Mouse (Mus musculus): ENCODE measurements around the gene Tshz2. TPM values are rescaled to one million over a fixed set of nuclear protein-coding genes. Genes with fewer than 3 reads are reported as not detected.
A peak's percentile ranks its signal among the peaks of the same experiment; 100 is the strongest.

Gene Tshz2
- polyA plus RNA-seq, 1 experiment from 2014 or later, result 2.3 TPM

- Histone ChIP-seq H3K36me3 (replicated peaks; ENCODE audit: control insufficient read depth, insufficient read depth, low read depth, low read length) (no peaks in the 10 kb centered on the region), H3K9me3 (replicated peaks; ENCODE audit: control insufficient read depth, low read length) (no peaks in the 10 kb centered on the region), H3K27ac (replicated peaks; ENCODE audit: low read depth, low read length) (no peak overlapping the region), H3K4me2 (ENCODE audit: low read depth, low read length) (no peak overlapping the region), H3K4me1 (ENCODE audit: control insufficient read depth, insufficient read depth, low read length) (no peaks in the 10 kb centered on the region), H3K27me3 (ENCODE audit: control insufficient read depth, insufficient read depth, low read length) (no peaks in the 10 kb centered on the region), H3K4me3 (ENCODE audit: low read depth, low read length) (no peak overlapping the region), H3K9ac (replicated peaks; ENCODE audit: low read length) (no peak overlapping the region)
- no peak for ATAC-seq (replicated peaks; ENCODE audit: insufficient number of reproducible peaks, low FRiP score, low TSS enrichment, low read depth)
- no peak for DNase-seq (ENCODE audit: low spot score)
- WGBS, result 89% methylated on average over 14 of the region's 14 CpGs
Observed at GRCm38 (mm10) chr2:170058774-170059173, 426.0 kb downstream of the Tshz2 start.

- no peaks in the 10 kb centered on the region for H3K36me3 ChIP-seq (replicated peaks; ENCODE audit: control insufficient read depth, insufficient read depth, low read depth, low read length)
- H3K9ac ChIP-seq (replicated peaks; ENCODE audit: low read length), result no peak overlapping the region
- DNase-seq (ENCODE audit: low spot score) (peak; percentile 17), ATAC-seq (replicated peaks; ENCODE audit: insufficient number of reproducible peaks, low FRiP score, low TSS enrichment, low read depth) (no peak)
- H3K4me2 ChIP-seq (ENCODE audit: low read depth, low read length), result no peak overlapping the region
- H3K4me3 ChIP-seq (ENCODE audit: low read depth, low read length), result no peak overlapping the region
- H3K27me3 ChIP-seq (ENCODE audit: control insufficient read depth, insufficient read depth, low read length), result no peaks in the 10 kb centered on the region
- no peaks in the 10 kb centered on the region for H3K9me3 ChIP-seq (replicated peaks; ENCODE audit: control insufficient read depth, low read length)
- 63% methylated on average over 4 of the region's 4 CpGs for WGBS
- H3K27ac ChIP-seq (replicated peaks; ENCODE audit: low read depth, low read length), result no peak overlapping the region
- H3K4me1 ChIP-seq (ENCODE audit: control insufficient read depth, insufficient read depth, low read length), result no peaks in the 10 kb centered on the region
Observed at GRCm38 (mm10) chr2:170060066-170060465, 427.3 kb downstream of the Tshz2 start.

DNA sequence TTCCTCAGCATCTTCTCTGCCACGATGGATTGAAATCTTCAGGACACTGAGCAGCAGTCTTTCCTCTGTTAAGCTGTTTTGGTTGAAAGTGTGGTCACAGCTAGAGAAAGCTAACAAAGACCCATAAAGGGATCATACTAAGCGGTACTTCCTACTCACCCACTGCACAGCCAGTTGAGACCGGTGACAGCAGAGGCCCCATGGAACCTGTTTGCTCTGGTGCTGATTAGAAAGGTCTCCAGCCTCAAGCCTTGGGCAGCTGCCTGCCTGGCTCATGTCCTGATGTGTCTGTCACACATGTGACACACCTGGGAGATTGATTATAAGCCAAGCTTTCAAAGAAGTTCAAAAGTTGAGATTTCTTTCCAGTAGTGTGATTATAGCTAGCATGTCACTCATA, 429.6 kb downstream of the Tshz2 start:
- DNase-seq (ENCODE audit: low spot score), result no peak
- no peaks in the 10 kb centered on the region for H3K9me3 ChIP-seq (replicated peaks; ENCODE audit: control insufficient read depth, low read length)
- H3K4me3 ChIP-seq (ENCODE audit: low read depth, low read length), result no peak overlapping the region
- 91% methylated on average over 3 of the region's 3 CpGs for WGBS
- no peak overlapping the region for H3K27ac ChIP-seq (replicated peaks; ENCODE audit: low read depth, low read length)
- H3K27me3 ChIP-seq (ENCODE audit: control insufficient read depth, insufficient read depth, low read length), result no peaks in the 10 kb centered on the region
- H3K9ac ChIP-seq (replicated peaks; ENCODE audit: low read length), result no peak overlapping the region
- no peak overlapping the region for H3K4me2 ChIP-seq (ENCODE audit: low read depth, low read length)
- H3K36me3 ChIP-seq (replicated peaks; ENCODE audit: control insufficient read depth, insufficient read depth, low read depth, low read length), result no peaks in the 10 kb centered on the region
- H3K4me1 ChIP-seq (ENCODE audit: control insufficient read depth, insufficient read depth, low read length), result no peaks in the 10 kb centered on the region
- ATAC-seq (replicated peaks; ENCODE audit: insufficient number of reproducible peaks, low FRiP score, low TSS enrichment, low read depth), result no peak

DNA sequence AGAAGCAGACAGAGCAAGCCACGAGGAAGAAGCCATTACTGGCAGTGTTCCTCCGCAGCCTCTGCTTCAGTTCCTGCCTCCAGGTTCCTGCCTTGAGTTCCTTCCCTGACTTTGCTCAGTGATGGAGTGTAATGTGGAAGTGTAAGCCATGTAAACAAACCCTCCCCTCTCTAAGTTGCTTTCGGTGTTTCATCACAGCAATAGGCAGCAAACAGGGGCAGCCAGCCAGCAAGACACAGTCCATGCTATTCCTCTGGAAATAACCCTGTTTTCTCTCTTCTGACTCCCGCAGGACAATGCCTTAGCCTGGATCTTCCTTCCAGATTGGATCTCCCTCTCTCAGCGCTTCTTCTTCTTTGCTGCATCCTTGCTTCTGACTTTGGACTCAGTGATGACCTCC, 437.2 kb downstream of the Tshz2 start:
- no peak overlapping the region for H3K4me2 ChIP-seq (ENCODE audit: low read depth, low read length)
- ATAC-seq (replicated peaks; ENCODE audit: insufficient number of reproducible peaks, low FRiP score, low TSS enrichment, low read depth) (no peak), DNase-seq (ENCODE audit: low spot score) (no peak)
- no peaks in the 10 kb centered on the region for H3K27me3 ChIP-seq (ENCODE audit: control insufficient read depth, insufficient read depth, low read length)
- no peak overlapping the region for H3K27ac ChIP-seq (replicated peaks; ENCODE audit: low read depth, low read length)
- no peaks in the 10 kb centered on the region for H3K36me3 ChIP-seq (replicated peaks; ENCODE audit: control insufficient read depth, insufficient read depth, low read depth, low read length)
- 86% methylated on average over 5 of the region's 5 CpGs for WGBS
- no peak overlapping the region for H3K4me3 ChIP-seq (ENCODE audit: low read depth, low read length)
- no peak overlapping the region for H3K9ac ChIP-seq (replicated peaks; ENCODE audit: low read length)
- H3K9me3 ChIP-seq (replicated peaks; ENCODE audit: control insufficient read depth, low read length), result no peaks in the 10 kb centered on the region
- H3K4me1 ChIP-seq (ENCODE audit: control insufficient read depth, insufficient read depth, low read length), result no peaks in the 10 kb centered on the region

DNA sequence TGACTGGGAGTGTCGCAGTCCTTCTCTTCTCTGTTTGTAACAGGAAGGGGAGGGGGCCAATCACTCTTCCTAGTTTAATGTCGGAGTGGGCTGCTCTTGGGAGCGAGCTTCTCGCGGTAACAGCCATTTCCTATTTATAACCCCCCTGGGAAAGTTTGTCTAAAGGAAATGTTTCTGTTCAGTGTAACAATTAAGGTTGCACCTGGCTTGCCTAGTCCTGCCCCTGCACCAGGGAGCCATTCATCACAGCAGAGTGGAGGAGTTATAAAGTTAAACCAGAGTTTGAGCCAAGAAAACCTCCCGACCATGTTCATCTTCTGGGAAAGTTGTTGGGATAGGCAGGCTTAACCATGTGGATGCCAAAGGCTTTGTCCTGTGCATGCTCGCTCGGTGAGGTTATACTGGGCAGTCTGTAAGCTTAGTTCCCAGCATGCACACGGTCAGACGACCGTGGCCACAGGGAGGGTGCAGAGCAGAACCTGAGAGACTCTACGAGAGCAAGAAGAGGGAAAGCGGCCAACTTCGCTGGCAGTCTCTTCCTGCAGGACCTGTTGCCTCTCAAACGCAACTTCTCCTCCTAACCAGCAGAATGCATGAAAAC, 437.9 kb downstream of the Tshz2 start:
- H3K9me3 ChIP-seq (replicated peaks; ENCODE audit: control insufficient read depth, low read length), result no peaks in the 10 kb centered on the region
- no peak overlapping the region; the same call in 1 of the 2 replicates for H3K9ac ChIP-seq (replicated peaks; ENCODE audit: low read length)
- H3K4me1 ChIP-seq (ENCODE audit: control insufficient read depth, insufficient read depth, low read length), result no peaks in the 10 kb centered on the region
- H3K36me3 ChIP-seq (replicated peaks; ENCODE audit: control insufficient read depth, insufficient read depth, low read depth, low read length), result no peaks in the 10 kb centered on the region
- H3K27ac ChIP-seq (replicated peaks; ENCODE audit: low read depth, low read length), result no peak overlapping the region
- 53% methylated on average over 15 of the region's 15 CpGs for WGBS
- no peak for ATAC-seq (replicated peaks; ENCODE audit: insufficient number of reproducible peaks, low FRiP score, low TSS enrichment, low read depth)
- H3K4me3 ChIP-seq (ENCODE audit: low read depth, low read length), result no peak overlapping the region
- H3K27me3 ChIP-seq (ENCODE audit: control insufficient read depth, insufficient read depth, low read length), result no peaks in the 10 kb centered on the region
- peak; percentile 35 for DNase-seq (ENCODE audit: low spot score)
- no peak overlapping the region for H3K4me2 ChIP-seq (ENCODE audit: low read depth, low read length)

GRCm38 (mm10) chr2:170076941-170077490, 444.2 kb downstream of the Tshz2 start:
- Histone ChIP-seq H3K9ac (replicated peaks; ENCODE audit: low read length) (no peak overlapping the region), H3K4me3 (ENCODE audit: low read depth, low read length) (no peak overlapping the region), H3K4me2 (ENCODE audit: low read depth, low read length) (no peak overlapping the region), H3K9me3 (replicated peaks; ENCODE audit: control insufficient read depth, low read length) (no peaks in the 10 kb centered on the region), H3K4me1 (ENCODE audit: control insufficient read depth, insufficient read depth, low read length) (no peaks in the 10 kb centered on the region), H3K36me3 (replicated peaks; ENCODE audit: control insufficient read depth, insufficient read depth, low read depth, low read length) (no peaks in the 10 kb centered on the region), H3K27ac (replicated peaks; ENCODE audit: low read depth, low read length) (no peak overlapping the region), H3K27me3 (ENCODE audit: control insufficient read depth, insufficient read depth, low read length) (no peaks in the 10 kb centered on the region)
- 46% methylated on average over 6 of the region's 6 CpGs for WGBS
- DNase-seq (ENCODE audit: low spot score), result no peak
- ATAC-seq (replicated peaks; ENCODE audit: insufficient number of reproducible peaks, low FRiP score, low TSS enrichment, low read depth), result no peak

DNA sequence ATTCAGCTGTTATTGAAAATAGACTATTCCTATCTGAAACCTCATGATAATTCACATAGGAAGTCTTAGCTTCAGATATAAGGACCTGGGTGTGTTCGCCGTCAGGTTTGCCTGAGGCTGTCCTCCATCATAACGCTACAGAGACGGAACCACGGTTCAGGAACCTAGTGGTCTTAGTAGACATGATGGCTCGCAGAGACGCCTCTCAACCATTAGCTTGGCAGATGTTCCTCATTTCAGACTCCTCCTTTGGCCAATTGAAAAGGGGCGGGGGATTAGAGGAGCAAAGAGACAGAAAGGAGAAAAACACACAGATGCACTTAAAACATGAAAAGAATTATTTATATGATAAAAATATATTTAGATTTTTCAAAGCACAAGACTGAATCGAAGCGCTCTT, 445.2 kb downstream of the Tshz2 start:
- H3K4me1 ChIP-seq (ENCODE audit: control insufficient read depth, insufficient read depth, low read length), result no peaks in the 10 kb centered on the region
- no peak overlapping the region for H3K4me2 ChIP-seq (ENCODE audit: low read depth, low read length)
- H3K27ac ChIP-seq (replicated peaks; ENCODE audit: low read depth, low read length), result no peak overlapping the region
- DNase-seq (ENCODE audit: low spot score) (no peak), ATAC-seq (replicated peaks; ENCODE audit: insufficient number of reproducible peaks, low FRiP score, low TSS enrichment, low read depth) (no peak)
- H3K9ac ChIP-seq (replicated peaks; ENCODE audit: low read length), result no peak overlapping the region
- H3K9me3 ChIP-seq (replicated peaks; ENCODE audit: control insufficient read depth, low read length), result no peaks in the 10 kb centered on the region
- 75% methylated on average over 10 of the region's 10 CpGs for WGBS
- H3K36me3 ChIP-seq (replicated peaks; ENCODE audit: control insufficient read depth, insufficient read depth, low read depth, low read length), result no peaks in the 10 kb centered on the region
- no peaks in the 10 kb centered on the region for H3K27me3 ChIP-seq (ENCODE audit: control insufficient read depth, insufficient read depth, low read length)
- H3K4me3 ChIP-seq (ENCODE audit: low read depth, low read length), result no peak overlapping the region

- H3K4me1 ChIP-seq (ENCODE audit: control insufficient read depth, insufficient read depth, low read length), result no peaks in the 10 kb centered on the region
- no peak overlapping the region for H3K27ac ChIP-seq (replicated peaks; ENCODE audit: low read depth, low read length)
- ATAC-seq (replicated peaks; ENCODE audit: insufficient number of reproducible peaks, low FRiP score, low TSS enrichment, low read depth), result no peak
- H3K9ac ChIP-seq (replicated peaks; ENCODE audit: low read length), result no peak overlapping the region; the same call in 1 of the 2 replicates
- DNase-seq (ENCODE audit: low spot score), result no peak
- H3K36me3 ChIP-seq (replicated peaks; ENCODE audit: control insufficient read depth, insufficient read depth, low read depth, low read length), result no peaks in the 10 kb centered on the region
- H3K4me2 ChIP-seq (ENCODE audit: low read depth, low read length), result no peak overlapping the region
- WGBS, result 47% methylated on average over 15 of the region's 15 CpGs
- no peak overlapping the region for H3K4me3 ChIP-seq (ENCODE audit: low read depth, low read length)
- H3K9me3 ChIP-seq (replicated peaks; ENCODE audit: control insufficient read depth, low read length), result no peaks in the 10 kb centered on the region
- no peaks in the 10 kb centered on the region for H3K27me3 ChIP-seq (ENCODE audit: control insufficient read depth, insufficient read depth, low read length)
Observed at GRCm38 (mm10) chr2:170078442-170079017, 445.7 kb downstream of the Tshz2 start.
